Mouse (Mus musculus) frontal cortex, postnatal 36 days (tissue): ENCODE data around the gene Retsat.

Experiments
- DNase-seq, 2 experiments: peaks; one replicate each; pipeline ENCODE4 v3.0.0; 2022; ENCODE audit warnings: low spot score in 2 of 2

Retsat gene

GRCm38 (mm10) chr6:72588307-72588706 is 10.0 kb upstream of the Retsat start:
- DNase-seq: no peak

- DNase-seq: no peak
Measured at GRCm38 (mm10) chr6:72590111-72590510, 8.2 kb upstream of the Retsat start.

- DNase-seq: no peak
Measured at GRCm38 (mm10) chr6:72593011-72593803, 5.1 kb upstream of the Retsat start.

- no peak for DNase-seq
Measured at GRCm38 (mm10) chr6:72593914-72594313, 4.4 kb upstream of the Retsat start.

GRCm38 (mm10) chr6:72597083-72597874 is 996 bp upstream of the Retsat start:
- DNase-seq: peak in 1 of 2 experiments; percentile 14

GRCm38 (mm10) chr6:72598791-72599557 is 699 bp downstream of the Retsat start:
- DNase-seq: no peak

GRCm38 (mm10) chr6:72600216-72600615 is 1.9 kb downstream of the Retsat start:
- DNase-seq: no peak

GRCm38 (mm10) chr6:72600771-72601170 is 2.5 kb downstream of the Retsat start:
- DNase-seq: no peak

- peak; percentile 77 to 89 for DNase-seq
Measured at GRCm38 (mm10) chr6:72601732-72602131, 3.5 kb downstream of the Retsat start.

GRCm38 (mm10) chr6:72604066-72604465 is 5.8 kb downstream of the Retsat start:
- DNase-seq: no peak

GRCm38 (mm10) chr6:72607060-72607459 is 8.8 kb downstream of the Retsat start:
- DNase-seq: no peak

- no peak for DNase-seq
Measured at GRCm38 (mm10) chr6:72607676-72608075, 9.4 kb downstream of the Retsat start.

GRCm38 (mm10) chr6:72608662-72609184 is 10.4 kb downstream of the Retsat start:
- DNase-seq: no peak

- no peak for DNase-seq
Measured at GRCm38 (mm10) chr6:72610261-72610660, 12.0 kb downstream of the Retsat start.

GRCm38 (mm10) chr6:72615151-72615550 is 16.9 kb downstream of the Retsat start:
- DNase-seq: no peak

GRCm38 (mm10) chr6:72615561-72616375 is 17.5 kb downstream of the Retsat start:
- DNase-seq: no peak

GRCm38 (mm10) chr6:72616643-72617288 is 18.5 kb downstream of the Retsat start, which contains the start of gene Tgoln1:
Gene Tgoln1 (minus strand): TSS chr6:72617000.
- peak; percentile 90 to 95 for DNase-seq

- DNase-seq: no peak
Measured at GRCm38 (mm10) chr6:72619734-72620532, 21.7 kb downstream of the Retsat start.

GRCm38 (mm10) chr6:72620920-72621319 is 22.6 kb downstream of the Retsat start:
- DNase-seq: no peak

- no peak for DNase-seq
Measured at GRCm38 (mm10) chr6:72622917-72623316, 24.6 kb downstream of the Retsat start.
